In genomic region chr11:50369360-50369911, GRCm38 (mm10) we compare ENCODE assay signal across 19 mouse cellular contexts. TPM values are rescaled to one million over a fixed set of nuclear protein-coding genes. Genes with fewer than 3 reads are reported as not detected.
DNase-seq lines count a peak whose midpoint lies in the region; ATAC-seq and TF ChIP-seq lines count a peak whose summit lies in the region.
"Had no signal": no experiment of that assay in that cellular context is flagged by ENCODE, and none has a peak within 500 bp of the region (broad histone marks: within the 10 kb centered on the region; RNA-seq: fewer than 3 reads in every experiment).

No protein-coding gene starts in this region.

- H3K4me3 ChIP-seq in midbrain, embryonic 11.5 days (ENCODE audit: low read depth, low read length), result no peak overlapping the region
- no peak overlapping the region for H3K4me3 ChIP-seq in midbrain, embryonic 14.5 days (replicated peaks; ENCODE audit: low read depth, low read length)
- H3K4me3 ChIP-seq in stomach, postnatal 0 days (ENCODE audit: low read depth, low read length), result no peak overlapping the region
- H3K4me3 ChIP-seq: heart, embryonic 12.5 days; stomach, embryonic 15.5 days had no signal

- peaks cover 10% of the 10 kb centered on the region for H3K27me3 ChIP-seq in midbrain, embryonic 11.5 days (ENCODE audit: control insufficient read depth, insufficient read depth, low read length)
- H3K27me3 ChIP-seq in midbrain, embryonic 14.5 days (ENCODE audit: control insufficient read depth, insufficient read depth, low read length), result no peaks in the 10 kb centered on the region
- H3K27me3 ChIP-seq in stomach, postnatal 0 days (ENCODE audit: control insufficient read depth, insufficient read depth, low read length), result no peaks in the 10 kb centered on the region
- H3K27me3 ChIP-seq: stomach, embryonic 15.5 days had no signal

- peak; percentile 80 for DNase-seq in midbrain, embryonic 11.5 days (ENCODE audit: low spot score, missing footprints)
- no peak for DNase-seq in midbrain, embryonic 14.5 days
- peak; percentile 77 for DNase-seq in Muller cell, postnatal 12 days (ENCODE audit: inconsistent ontology term)
- peak; percentile 25 for DNase-seq in fibroblast of lung, adult 2 months (ENCODE audit: low read depth)
- no peak for DNase-seq in stomach, postnatal 0 days (ENCODE audit: low spot score)
- no peak for DNase-seq in embryo, embryonic 10.5 days (ENCODE audit: low spot score)
- no peak for DNase-seq in urinary bladder, postnatal 10 days (ENCODE audit: low spot score)
- no peak for DNase-seq in B cell, adult 2 months
- DNase-seq: cerebellum, adult 8-10 months; embryo, embryonic 11 days; gastrocnemius, postnatal 14 days; heart, postnatal 36 days; retina, postnatal 1 day; thymus, postnatal 14 days had no signal

- ATAC-seq in midbrain, embryonic 11.5 days (ENCODE audit: low FRiP score), result no peak
- ATAC-seq in midbrain, embryonic 14.5 days (ENCODE audit: low FRiP score, low TSS enrichment), result no peak
- ATAC-seq in stomach, postnatal 0 days (ENCODE audit: low FRiP score, low TSS enrichment), result 0 out of 2 replicates have a peak, but pooled peaks have one; percentile 33
- ATAC-seq: inflammation-experienced regulatory T-cells, adult 6 months had no signal

- H3K36me3 ChIP-seq in midbrain, embryonic 11.5 days (ENCODE audit: control insufficient read depth, insufficient read depth, low read length), result no peaks in the 10 kb centered on the region
- no peaks in the 10 kb centered on the region for H3K36me3 ChIP-seq in midbrain, embryonic 14.5 days (ENCODE audit: control insufficient read depth, insufficient read depth, low read length)
- H3K36me3 ChIP-seq in stomach, postnatal 0 days (ENCODE audit: control insufficient read depth, insufficient read depth, low read length), result no peaks in the 10 kb centered on the region
- H3K36me3 ChIP-seq: heart, embryonic 12.5 days; stomach, embryonic 15.5 days had no signal

- no peaks in the 10 kb centered on the region for H3K9me3 ChIP-seq in midbrain, embryonic 11.5 days (ENCODE audit: control insufficient read depth, low read length)
- H3K9me3 ChIP-seq in midbrain, embryonic 14.5 days (ENCODE audit: control insufficient read depth, low read length), result no peaks in the 10 kb centered on the region
- no peaks in the 10 kb centered on the region for H3K9me3 ChIP-seq in stomach, postnatal 0 days (ENCODE audit: control insufficient read depth, low read length)
- H3K9me3 ChIP-seq: heart, embryonic 12.5 days; stomach, embryonic 15.5 days had no signal

- no peak overlapping the region for H3K9ac ChIP-seq in midbrain, embryonic 11.5 days (ENCODE audit: low read length)
- H3K9ac ChIP-seq in midbrain, embryonic 14.5 days (replicated peaks; ENCODE audit: low read length), result no peak overlapping the region
- H3K9ac ChIP-seq in stomach, postnatal 0 days (ENCODE audit: low read length), result no peak overlapping the region
- H3K9ac ChIP-seq: heart, embryonic 12.5 days; liver, embryonic 14.5 days; stomach, embryonic 15.5 days had no signal

- TF ChIP-seq EP300 in stomach, postnatal 0 days (optimal IDR thresholded peaks at IDR 0.05), result no peak

- TF ChIP-seq CTCF in stomach, postnatal 0 days (IDR thresholded peaks at IDR 0.05; ENCODE audit: low read depth), result no peak

- H3K4me1 ChIP-seq in midbrain, embryonic 11.5 days (ENCODE audit: control insufficient read depth, insufficient read depth, low read length), result peaks cover 5% of the 10 kb centered on the region; the same call in 1 of the 2 replicates
- peaks cover 6% of the 10 kb centered on the region; the same call in 1 of the 2 replicates for H3K4me1 ChIP-seq in midbrain, embryonic 14.5 days (ENCODE audit: control insufficient read depth, insufficient read depth, low read length)
- H3K4me1 ChIP-seq in stomach, postnatal 0 days (replicated peaks; ENCODE audit: control insufficient read depth, insufficient read depth), result no peaks in the 10 kb centered on the region
- H3K4me1 ChIP-seq: stomach, embryonic 15.5 days had no signal

- 92% methylated on average over 5 of the region's 5 CpGs for WGBS in midbrain, embryonic 11.5 days
- 90% methylated on average over 5 of the region's 5 CpGs for WGBS in midbrain, embryonic 14.5 days
- WGBS in stomach, postnatal 0 days, result 64% methylated on average over 5 of the region's 5 CpGs

- no peak overlapping the region for H3K4me2 ChIP-seq in midbrain, embryonic 11.5 days
- no peak overlapping the region for H3K4me2 ChIP-seq in midbrain, embryonic 14.5 days (ENCODE audit: low read length)
- no peak overlapping the region for H3K4me2 ChIP-seq in stomach, postnatal 0 days (replicated peaks; ENCODE audit: low read depth)
- H3K4me2 ChIP-seq: heart, embryonic 12.5 days; stomach, embryonic 15.5 days had no signal

- H3K27ac ChIP-seq in midbrain, embryonic 11.5 days (ENCODE audit: low read depth, low read length), result no peak overlapping the region
- no peak overlapping the region for H3K27ac ChIP-seq in midbrain, embryonic 14.5 days (replicated peaks; ENCODE audit: low read depth, low read length)
- H3K27ac ChIP-seq in stomach, postnatal 0 days (replicated peaks), result no peak overlapping the region
- H3K27ac ChIP-seq: liver, embryonic 14.5 days; stomach, embryonic 15.5 days had no signal

RNA-seq across cellular contexts. Expression of gene Hnrnph1, which starts 7.4 kb away (rescaled TPM):
- 848 and 902 TPM in 2 replicates for polyA plus RNA-seq in midbrain, embryonic 11.5 days (2014; fragmentation: Nextera tagmentation; extraction: Ambion mirVana)
- polyA plus RNA-seq in midbrain, embryonic 14.5 days (2014; fragmentation: Nextera tagmentation; extraction: Ambion mirVana), result 539 and 584 TPM in 2 replicates
- polyA plus RNA-seq in stomach, postnatal 0 days (2015; fragmentation: Nextera tagmentation; extraction: Ambion mirVana), result 113 and 115 TPM in 2 replicates

RNA-seq across cellular contexts. Expression of gene Cby3, which starts 15.2 kb away (rescaled TPM):
- polyA plus RNA-seq in midbrain, embryonic 11.5 days (2014; fragmentation: Nextera tagmentation; extraction: Ambion mirVana), result not detected in 2 replicates
- polyA plus RNA-seq in midbrain, embryonic 14.5 days (2014; fragmentation: Nextera tagmentation; extraction: Ambion mirVana), result 0.32 and 0.77 TPM in 2 replicates
- 0.15 and 0.28 TPM in 2 replicates for polyA plus RNA-seq in stomach, postnatal 0 days (2015; fragmentation: Nextera tagmentation; extraction: Ambion mirVana)
- polyA plus RNA-seq: inflammation-experienced regulatory T-cells, adult 6 months; limb, embryonic 11.5 days; liver, embryonic 14.5 days had no signal

RNA-seq across cellular contexts. Expression of gene Canx, which starts 44.0 kb away (rescaled TPM):
- 237 and 254 TPM in 2 replicates for polyA plus RNA-seq in midbrain, embryonic 11.5 days (2014; fragmentation: Nextera tagmentation; extraction: Ambion mirVana)
- polyA plus RNA-seq in midbrain, embryonic 14.5 days (2014; fragmentation: Nextera tagmentation; extraction: Ambion mirVana), result 181 and 232 TPM in 2 replicates
- 171 and 181 TPM in 2 replicates for polyA plus RNA-seq in stomach, postnatal 0 days (2015; fragmentation: Nextera tagmentation; extraction: Ambion mirVana)

Comparison
In these comparisons a context has a peak if more than half of its experiments do, and no peak if none do; other contexts are left out.
1. DNase-seq: peak in midbrain, embryonic 11.5 days (single experiment), Muller cell, postnatal 12 days (single experiment) and fibroblast of lung, adult 2 months (single experiment); none in midbrain, embryonic 14.5 days (single experiment), stomach, postnatal 0 days (single experiment), embryo, embryonic 10.5 days (single experiment), urinary bladder, postnatal 10 days (single experiment) and B cell, adult 2 months (0 of 2).